Mouse (Mus musculus): ENCODE results near the gene Polr3g. TPM values are rescaled to one million over a fixed set of nuclear protein-coding genes. Genes with fewer than 3 reads are reported as not detected.

Polr3g gene
- polyA plus RNA-seq, 1 experiment from 2014 or later: 3.3 TPM

- no peak for ATAC-seq
- H3K4me2 ChIP-seq (ENCODE audit: low read length): no peak overlapping the region
- no peaks in the 10 kb centered on the region for H3K36me3 ChIP-seq (ENCODE audit: control insufficient read depth, insufficient read depth, low read length)
- H3K9ac ChIP-seq (ENCODE audit: low read depth, low read length): no peak overlapping the region
- no peaks in the 10 kb centered on the region for H3K9me3 ChIP-seq (replicated peaks; ENCODE audit: control insufficient read depth, low read length, poor library complexity, severe bottlenecking)
- H3K4me3 ChIP-seq (ENCODE audit: low read depth, low read length): no peak overlapping the region
- no peak overlapping the region for H3K27ac ChIP-seq (ENCODE audit: low read length)
- 86% methylated on average over 11 of the region's 11 CpGs for WGBS
- 0 out of 2 replicates have a peak, but pooled peaks cover 2% of the 10 kb centered on the region for H3K4me1 ChIP-seq (ENCODE audit: control insufficient read depth, insufficient read depth, low read length)
- H3K27me3 ChIP-seq (ENCODE audit: control insufficient read depth, insufficient read depth, low read depth, low read length): no peaks in the 10 kb centered on the region
Observed at GRCm38 (mm10) chr13:81644047-81644565, 66.7 kb downstream of the Polr3g start.

- 38% methylated on average over 7 of the region's 7 CpGs for WGBS
- H3K27ac ChIP-seq (ENCODE audit: low read length): no peak overlapping the region
Observed at GRCm38 (mm10) chr13:81642491-81643149, 68.2 kb downstream of the Polr3g start.

GRCm38 (mm10) chr13:81641289-81642045 lies 69.3 kb downstream of the Polr3g start:
- 0 out of 2 replicates have a peak overlapping the region, but pooled peaks have one; percentile 8 for H3K4me3 ChIP-seq (ENCODE audit: low read depth, low read length)
- H3K9me3 ChIP-seq (replicated peaks; ENCODE audit: control insufficient read depth, low read length, poor library complexity, severe bottlenecking): no peaks in the 10 kb centered on the region
- H3K36me3 ChIP-seq (ENCODE audit: control insufficient read depth, insufficient read depth, low read length): no peaks in the 10 kb centered on the region
- peak; percentile 80 for ATAC-seq
- no peaks in the 10 kb centered on the region; the same call in 1 of the 2 replicates for H3K27me3 ChIP-seq (ENCODE audit: control insufficient read depth, insufficient read depth, low read depth, low read length)
- 1% methylated on average over 8 of the region's 8 CpGs for WGBS
- 0 out of 2 replicates have a peak, but pooled peaks cover 2% of the 10 kb centered on the region for H3K4me1 ChIP-seq (ENCODE audit: control insufficient read depth, insufficient read depth, low read length)
- no peak overlapping the region for H3K27ac ChIP-seq (ENCODE audit: low read length)
- H3K4me2 ChIP-seq (ENCODE audit: low read length): peak overlapping the region; percentile 48
- H3K9ac ChIP-seq (ENCODE audit: low read depth, low read length): no peak overlapping the region

More at GRCm38 (mm10) chr13:81642491-81643149, 68.2 kb downstream of the Polr3g start:
- Histone ChIP-seq H3K4me2 (ENCODE audit: low read length) (no peak overlapping the region), H3K4me3 (ENCODE audit: low read depth, low read length) (no peak overlapping the region), H3K36me3 (ENCODE audit: control insufficient read depth, insufficient read depth, low read length) (no peaks in the 10 kb centered on the region), H3K9me3 (replicated peaks; ENCODE audit: control insufficient read depth, low read length, poor library complexity, severe bottlenecking) (no peaks in the 10 kb centered on the region), H3K4me1 (ENCODE audit: control insufficient read depth, insufficient read depth, low read length) (0 out of 2 replicates have a peak, but pooled peaks cover 2% of the 10 kb centered on the region), H3K9ac (ENCODE audit: low read depth, low read length) (no peak overlapping the region), H3K27me3 (ENCODE audit: control insufficient read depth, insufficient read depth, low read depth, low read length) (no peaks in the 10 kb centered on the region)
- no peak for ATAC-seq

GRCm38 (mm10) chr13:81640881-81641280 lies 69.9 kb downstream of the Polr3g start:
- Histone ChIP-seq H3K36me3 (ENCODE audit: control insufficient read depth, insufficient read depth, low read length) (no peaks in the 10 kb centered on the region), H3K4me3 (ENCODE audit: low read depth, low read length) (no peak overlapping the region), H3K4me2 (ENCODE audit: low read length) (no peak overlapping the region), H3K27ac (ENCODE audit: low read length) (no peak overlapping the region), H3K27me3 (ENCODE audit: control insufficient read depth, insufficient read depth, low read depth, low read length) (no peaks in the 10 kb centered on the region; the same call in 1 of the 2 replicates), H3K4me1 (ENCODE audit: control insufficient read depth, insufficient read depth, low read length) (0 out of 2 replicates have a peak, but pooled peaks cover 2% of the 10 kb centered on the region), H3K9ac (ENCODE audit: low read depth, low read length) (no peak overlapping the region), H3K9me3 (replicated peaks; ENCODE audit: control insufficient read depth, low read length, poor library complexity, severe bottlenecking) (no peaks in the 10 kb centered on the region)
- 27% methylated on average over 6 of the region's 6 CpGs for WGBS
- peak; percentile 41; the same call in 1 of the 2 replicates for ATAC-seq

- no peak for ATAC-seq
- H3K36me3 ChIP-seq (ENCODE audit: control insufficient read depth, insufficient read depth, low read length): no peaks in the 10 kb centered on the region
- H3K4me2 ChIP-seq (ENCODE audit: low read length): no peak overlapping the region
- no peaks in the 10 kb centered on the region for H3K9me3 ChIP-seq (replicated peaks; ENCODE audit: control insufficient read depth, low read length, poor library complexity, severe bottlenecking)
- no peak overlapping the region for H3K27ac ChIP-seq (ENCODE audit: low read length)
- H3K4me1 ChIP-seq (ENCODE audit: control insufficient read depth, insufficient read depth, low read length): 0 out of 2 replicates have a peak, but pooled peaks cover 2% of the 10 kb centered on the region
- H3K9ac ChIP-seq (ENCODE audit: low read depth, low read length): no peak overlapping the region
- 4% methylated on average over 4 of the region's 4 CpGs for WGBS
- no peak overlapping the region for H3K4me3 ChIP-seq (ENCODE audit: low read depth, low read length)
- no peaks in the 10 kb centered on the region; the same call in 1 of the 2 replicates for H3K27me3 ChIP-seq (ENCODE audit: control insufficient read depth, insufficient read depth, low read depth, low read length)
Observed at GRCm38 (mm10) chr13:81639624-81640023, 71.2 kb downstream of the Polr3g start.

GRCm38 (mm10) chr13:81632720-81633415 lies 77.9 kb downstream of the Polr3g start, which contains the start of gene Adgrv1:
Gene Adgrv1 (minus strand): TSS chr13:81633154.
- H3K4me1 ChIP-seq (ENCODE audit: control insufficient read depth, insufficient read depth, low read length): peaks cover 3% of the 10 kb centered on the region
- H3K27ac ChIP-seq (ENCODE audit: low read length): no peak within 1 kb of the TSS; the same call in 1 of the 2 replicates
- H3K9me3 ChIP-seq (replicated peaks; ENCODE audit: control insufficient read depth, low read length, poor library complexity, severe bottlenecking): no peaks in the 10 kb centered on the region
- WGBS: under 1% methylated on average over 42 of the region's 42 CpGs
- H3K36me3 ChIP-seq (ENCODE audit: control insufficient read depth, insufficient read depth, low read length): no peaks in the 10 kb centered on the region
- ATAC-seq: peak; percentile 99
- H3K4me3 ChIP-seq (ENCODE audit: low read depth, low read length): peak within 1 kb of the TSS; percentile 64
- H3K4me2 ChIP-seq (ENCODE audit: low read length): peak within 1 kb of the TSS; percentile 98
- peak within 1 kb of the TSS; percentile 62 for H3K9ac ChIP-seq (ENCODE audit: low read depth, low read length)
- no peaks in the 10 kb centered on the region; the same call in 1 of the 2 replicates for H3K27me3 ChIP-seq (ENCODE audit: control insufficient read depth, insufficient read depth, low read depth, low read length)

GRCm38 (mm10) chr13:81630566-81630965 lies 80.2 kb downstream of the Polr3g start:
- Histone ChIP-seq H3K4me2 (ENCODE audit: low read length) (no peak overlapping the region), H3K36me3 (ENCODE audit: control insufficient read depth, insufficient read depth, low read length) (no peaks in the 10 kb centered on the region), H3K27ac (ENCODE audit: low read length) (no peak overlapping the region), H3K4me1 (ENCODE audit: control insufficient read depth, insufficient read depth, low read length) (peaks cover 3% of the 10 kb centered on the region), H3K9ac (ENCODE audit: low read depth, low read length) (no peak overlapping the region), H3K4me3 (ENCODE audit: low read depth, low read length) (no peak overlapping the region), H3K27me3 (ENCODE audit: control insufficient read depth, insufficient read depth, low read depth, low read length) (no peaks in the 10 kb centered on the region), H3K9me3 (replicated peaks; ENCODE audit: control insufficient read depth, low read length, poor library complexity, severe bottlenecking) (no peaks in the 10 kb centered on the region)
- no peak for ATAC-seq
- WGBS: 6% methylated on average over 5 of the region's 5 CpGs

GRCm38 (mm10) chr13:81629395-81629794 lies 81.4 kb downstream of the Polr3g start:
- WGBS: 21% methylated on average over 3 of the region's 3 CpGs
- H3K4me2 ChIP-seq (ENCODE audit: low read length): no peak overlapping the region
- H3K4me3 ChIP-seq (ENCODE audit: low read depth, low read length): no peak overlapping the region
- H3K36me3 ChIP-seq (ENCODE audit: control insufficient read depth, insufficient read depth, low read length): no peaks in the 10 kb centered on the region
- peaks cover 3% of the 10 kb centered on the region for H3K4me1 ChIP-seq (ENCODE audit: control insufficient read depth, insufficient read depth, low read length)
- no peak overlapping the region for H3K9ac ChIP-seq (ENCODE audit: low read depth, low read length)
- no peak overlapping the region for H3K27ac ChIP-seq (ENCODE audit: low read length)
- H3K27me3 ChIP-seq (ENCODE audit: control insufficient read depth, insufficient read depth, low read depth, low read length): no peaks in the 10 kb centered on the region
- H3K9me3 ChIP-seq (replicated peaks; ENCODE audit: control insufficient read depth, low read length, poor library complexity, severe bottlenecking): no peaks in the 10 kb centered on the region
- no peak for ATAC-seq
